Comparison of ENCODE assay signal across 8 mouse cellular contexts in genomic region chr17:27622611-27623359, GRCm38 (mm10). TPM values are rescaled to one million over a fixed set of nuclear protein-coding genes. Genes with fewer than 3 reads are reported as not detected.
A peak's percentile ranks its signal among the peaks of the same experiment; 100 is the strongest.
DNase-seq lines count a peak whose midpoint lies in the region; ATAC-seq and TF ChIP-seq lines count a peak whose summit lies in the region.

No protein-coding gene starts in this region.

- TF ChIP-seq CTCF in liver, postnatal 0 days (IDR thresholded peaks at IDR 0.05; ENCODE audit: low read depth): no peak

- peak overlapping the region; percentile 99 for H3K9ac ChIP-seq in heart, embryonic 11.5 days (ENCODE audit: low read depth, low read length)
- peak overlapping the region; percentile 99 for H3K9ac ChIP-seq in hindbrain, embryonic 15.5 days
- H3K9ac ChIP-seq in liver, postnatal 0 days (replicated peaks): peak overlapping the region; percentile 88
- peak overlapping the region; percentile 99 for H3K9ac ChIP-seq in neural tube, embryonic 12.5 days

- ATAC-seq in heart, embryonic 11.5 days (replicated peaks; ENCODE audit: insufficient number of reproducible peaks, low FRiP score, low TSS enrichment): peak; percentile 67
- ATAC-seq in hindbrain, embryonic 15.5 days (ENCODE audit: low FRiP score, low read depth): peak; percentile 44
- ATAC-seq in liver, postnatal 0 days: peak; percentile 67
- ATAC-seq in neural tube, embryonic 12.5 days (ENCODE audit: low FRiP score, low read depth): peak; percentile 46

- H3K36me3 ChIP-seq in heart, embryonic 11.5 days (ENCODE audit: control insufficient read depth, insufficient read depth, low read length): no peaks in the 10 kb centered on the region
- H3K36me3 ChIP-seq in forebrain, embryonic 10.5 days (replicated peaks): peaks cover 26% of the 10 kb centered on the region
- H3K36me3 ChIP-seq in hindbrain, embryonic 15.5 days: peaks cover under 1% of the 10 kb centered on the region; the same call in 1 of the 2 replicates
- no peaks in the 10 kb centered on the region for H3K36me3 ChIP-seq in liver, postnatal 0 days (replicated peaks; ENCODE audit: insufficient read depth, low read length)
- H3K36me3 ChIP-seq in neural tube, embryonic 12.5 days: peaks cover 10% of the 10 kb centered on the region

- peak overlapping the region; percentile 74 for H3K4me2 ChIP-seq in heart, embryonic 11.5 days
- H3K4me2 ChIP-seq in hindbrain, embryonic 15.5 days: peak overlapping the region; percentile 66
- peak overlapping the region; percentile 91 for H3K4me2 ChIP-seq in liver, postnatal 0 days (ENCODE audit: low read depth, low read length)
- peak overlapping the region; percentile 73 for H3K4me2 ChIP-seq in neural tube, embryonic 12.5 days (replicated peaks)

- no peak for TF ChIP-seq EP300 in liver, postnatal 0 days (IDR thresholded peaks at IDR 0.05; ENCODE audit: low read depth)

- DNase-seq in heart, adult 9 months (ENCODE audit: low spot score in 2 of 2): no peak
- peak; percentile 60 to 79 for DNase-seq in adrenal gland, postnatal 36 days
- DNase-seq in forebrain, embryonic 10.5 days (ENCODE audit: extremely low spot score, low spot score): peak; percentile 69
- DNase-seq in liver, postnatal 0 days: peak; percentile 81
- DNase-seq in thymus, postnatal 4 days: peak; percentile 80

- no peaks in the 10 kb centered on the region for H3K27me3 ChIP-seq in heart, embryonic 11.5 days (ENCODE audit: control insufficient read depth, insufficient read depth, low read length)
- H3K27me3 ChIP-seq in forebrain, embryonic 10.5 days (ENCODE audit: poor library complexity, severe bottlenecking): no peaks in the 10 kb centered on the region
- no peaks in the 10 kb centered on the region for H3K27me3 ChIP-seq in hindbrain, embryonic 15.5 days
- H3K27me3 ChIP-seq in liver, postnatal 0 days (ENCODE audit: insufficient read depth, low read length): no peaks in the 10 kb centered on the region
- H3K27me3 ChIP-seq in neural tube, embryonic 12.5 days (replicated peaks): no peaks in the 10 kb centered on the region

- WGBS in heart, embryonic 11.5 days (ENCODE audit: insufficient replicate concordance): under 1% methylated on average over 68 of the region's 80 CpGs
- under 1% methylated on average over 79 of the region's 80 CpGs for WGBS in forebrain, embryonic 10.5 days
- WGBS in hindbrain, embryonic 15.5 days: 2% methylated on average over 52 of the region's 80 CpGs
- under 1% methylated on average over 66 of the region's 80 CpGs for WGBS in liver, postnatal 0 days (ENCODE audit: insufficient replicate concordance)
- under 1% methylated on average over 75 of the region's 80 CpGs for WGBS in neural tube, embryonic 12.5 days

- H3K27ac ChIP-seq in heart, embryonic 11.5 days (ENCODE audit: low read depth, low read length): peak overlapping the region; percentile 97
- peak overlapping the region; percentile 100 for H3K27ac ChIP-seq in forebrain, embryonic 10.5 days
- peak overlapping the region; percentile 96 for H3K27ac ChIP-seq in hindbrain, embryonic 15.5 days (replicated peaks)
- H3K27ac ChIP-seq in liver, postnatal 0 days (ENCODE audit: low read depth): peak overlapping the region; percentile 88
- peak overlapping the region; percentile 98 for H3K27ac ChIP-seq in neural tube, embryonic 12.5 days

- H3K4me1 ChIP-seq in heart, embryonic 11.5 days (ENCODE audit: control insufficient read depth, insufficient read depth, low read length): peaks cover 26% of the 10 kb centered on the region
- peaks cover 51% of the 10 kb centered on the region for H3K4me1 ChIP-seq in forebrain, embryonic 10.5 days
- peaks cover 38% of the 10 kb centered on the region for H3K4me1 ChIP-seq in hindbrain, embryonic 15.5 days (replicated peaks)
- peaks cover 32% of the 10 kb centered on the region for H3K4me1 ChIP-seq in liver, postnatal 0 days (ENCODE audit: insufficient read depth)
- peaks cover 33% of the 10 kb centered on the region for H3K4me1 ChIP-seq in neural tube, embryonic 12.5 days

- peak overlapping the region; percentile 94 for H3K4me3 ChIP-seq in heart, embryonic 11.5 days (ENCODE audit: low read depth, low read length)
- peak overlapping the region; percentile 94 for H3K4me3 ChIP-seq in forebrain, embryonic 10.5 days
- H3K4me3 ChIP-seq in hindbrain, embryonic 15.5 days: peak overlapping the region; percentile 96
- H3K4me3 ChIP-seq in liver, postnatal 0 days (ENCODE audit: low read depth, low read length): peak overlapping the region; percentile 88
- H3K4me3 ChIP-seq in neural tube, embryonic 12.5 days: peak overlapping the region; percentile 97

- H3K9me3 ChIP-seq in heart, embryonic 11.5 days (replicated peaks; ENCODE audit: control insufficient read depth, low read length): no peaks in the 10 kb centered on the region
- peaks cover 11% of the 10 kb centered on the region for H3K9me3 ChIP-seq in forebrain, embryonic 10.5 days
- no peaks in the 10 kb centered on the region for H3K9me3 ChIP-seq in hindbrain, embryonic 15.5 days
- H3K9me3 ChIP-seq in liver, postnatal 0 days (ENCODE audit: low read length): no peaks in the 10 kb centered on the region
- peaks cover 4% of the 10 kb centered on the region; the same call in 1 of the 2 replicates for H3K9me3 ChIP-seq in neural tube, embryonic 12.5 days

RNA-seq across cellular contexts. Expression of gene Nudt3, which starts 0.5 kb away (rescaled TPM):
- polyA plus RNA-seq in heart, embryonic 11.5 days (2014; fragmentation: Nextera tagmentation; extraction: Ambion mirVana): 38.8 and 47.4 TPM in 2 replicates
- 100 to 1,000 TPM; 191 to 211 TPM for total RNA-seq in adrenal gland, postnatal 36 days (2021)
- 81.9 and 91.7 TPM in 2 replicates for polyA plus RNA-seq in forebrain, embryonic 10.5 days (2016; fragmentation: Nextera tagmentation; extraction: Ambion mirVana)
- polyA plus RNA-seq in hindbrain, embryonic 15.5 days (2015; fragmentation: Nextera tagmentation; extraction: Ambion mirVana): 247 and 265 TPM in 2 replicates
- 17.9 and 20.2 TPM in 2 replicates for polyA plus RNA-seq in liver, postnatal 0 days (2015; fragmentation: Nextera tagmentation; extraction: Ambion mirVana)
- 213 and 227 TPM in 2 replicates for polyA plus RNA-seq in neural tube, embryonic 12.5 days (2016; fragmentation: Nextera tagmentation; extraction: Ambion mirVana)

RNA-seq across cellular contexts. Expression of gene RPS10-NUDT3, which starts 12.2 kb away (rescaled TPM):
- polyA plus RNA-seq in heart, embryonic 11.5 days (2014; fragmentation: Nextera tagmentation; extraction: Ambion mirVana): not detected in 2 replicates
- total RNA-seq in adrenal gland, postnatal 36 days (2021): not detected
- polyA plus RNA-seq in forebrain, embryonic 10.5 days (2016; fragmentation: Nextera tagmentation; extraction: Ambion mirVana): not detected in 2 replicates
- not detected in 2 replicates for polyA plus RNA-seq in hindbrain, embryonic 15.5 days (2015; fragmentation: Nextera tagmentation; extraction: Ambion mirVana)
- not detected in 2 replicates for polyA plus RNA-seq in liver, postnatal 0 days (2015; fragmentation: Nextera tagmentation; extraction: Ambion mirVana)
- not detected in 2 replicates for polyA plus RNA-seq in neural tube, embryonic 12.5 days (2016; fragmentation: Nextera tagmentation; extraction: Ambion mirVana)

RNA-seq across cellular contexts. Expression of gene Rps10, which starts 13.7 kb away (rescaled TPM):
- 659 and 724 TPM in 2 replicates for polyA plus RNA-seq in heart, embryonic 11.5 days (2014; fragmentation: Nextera tagmentation; extraction: Ambion mirVana)
- total RNA-seq in adrenal gland, postnatal 36 days (2021): 1,000 to 10,000 TPM in 1 of 2 experiments, 100 to 1,000 TPM in 1; 945 to 1,005 TPM
- 919 and 934 TPM in 2 replicates for polyA plus RNA-seq in forebrain, embryonic 10.5 days (2016; fragmentation: Nextera tagmentation; extraction: Ambion mirVana)
- 455 and 507 TPM in 2 replicates for polyA plus RNA-seq in hindbrain, embryonic 15.5 days (2015; fragmentation: Nextera tagmentation; extraction: Ambion mirVana)
- 523 and 535 TPM in 2 replicates for polyA plus RNA-seq in liver, postnatal 0 days (2015; fragmentation: Nextera tagmentation; extraction: Ambion mirVana)
- polyA plus RNA-seq in neural tube, embryonic 12.5 days (2016; fragmentation: Nextera tagmentation; extraction: Ambion mirVana): 639 and 684 TPM in 2 replicates

RNA-seq across cellular contexts. Expression of gene Pacsin1, which starts 32.5 kb away (rescaled TPM):
- polyA plus RNA-seq in heart, embryonic 11.5 days (2014; fragmentation: Nextera tagmentation; extraction: Ambion mirVana): 2.5 and 2.9 TPM in 2 replicates
- 1 to 10 TPM; 2.5 to 3.5 TPM for total RNA-seq in adrenal gland, postnatal 36 days (2021)
- 4.3 TPM in 2 replicates for polyA plus RNA-seq in forebrain, embryonic 10.5 days (2016; fragmentation: Nextera tagmentation; extraction: Ambion mirVana)
- 55.1 and 61.9 TPM in 2 replicates for polyA plus RNA-seq in hindbrain, embryonic 15.5 days (2015; fragmentation: Nextera tagmentation; extraction: Ambion mirVana)
- polyA plus RNA-seq in liver, postnatal 0 days (2015; fragmentation: Nextera tagmentation; extraction: Ambion mirVana): 0.27 and 0.29 TPM in 2 replicates
- polyA plus RNA-seq in neural tube, embryonic 12.5 days (2016; fragmentation: Nextera tagmentation; extraction: Ambion mirVana): 11.6 and 13.4 TPM in 2 replicates

RNA-seq across cellular contexts. Expression of gene AI413582, which starts 57.2 kb away (rescaled TPM):
- polyA plus RNA-seq in heart, embryonic 11.5 days (2014; fragmentation: Nextera tagmentation; extraction: Ambion mirVana): 18.1 and 18.3 TPM in 2 replicates
- 10 to 100 TPM; 20.0 to 22.9 TPM for total RNA-seq in adrenal gland, postnatal 36 days (2021)
- polyA plus RNA-seq in forebrain, embryonic 10.5 days (2016; fragmentation: Nextera tagmentation; extraction: Ambion mirVana): 12.5 and 12.7 TPM in 2 replicates
- polyA plus RNA-seq in hindbrain, embryonic 15.5 days (2015; fragmentation: Nextera tagmentation; extraction: Ambion mirVana): 67.4 and 71.9 TPM in 2 replicates
- polyA plus RNA-seq in liver, postnatal 0 days (2015; fragmentation: Nextera tagmentation; extraction: Ambion mirVana): 15.0 and 16.7 TPM in 2 replicates
- polyA plus RNA-seq in neural tube, embryonic 12.5 days (2016; fragmentation: Nextera tagmentation; extraction: Ambion mirVana): 25.0 and 30.9 TPM in 2 replicates

Comparison
In these comparisons a context has a peak if more than half of its experiments do, and no peak if none do; other contexts are left out.
1. DNase-seq: peak in adrenal gland, postnatal 36 days (2 of 2), forebrain, embryonic 10.5 days (single experiment), liver, postnatal 0 days (single experiment) and thymus, postnatal 4 days (single experiment); none in heart, adult 9 months (0 of 2).
2. Peak in every context shown above with its lines, with median percentiles within 50 percentile points of each other: ATAC-seq, H3K27ac ChIP-seq, H3K4me2 ChIP-seq, H3K4me3 ChIP-seq and H3K9ac ChIP-seq.